Mouse (Mus musculus): ENCODE results near the gene Pkd1l3.

Pkd1l3 gene

GRCm38 (mm10) chr8:109635146-109635545, 20.8 kb downstream of the Pkd1l3 start:
- DNase-seq = no peak

- DNase-seq = no peak
These were observed 24.5 kb downstream of the Pkd1l3 start for GRCm38 (mm10) chr8:109638851-109639250.

GRCm38 (mm10) chr8:109640410-109640809, 26.1 kb downstream of the Pkd1l3 start:
- DNase-seq = no peak

GRCm38 (mm10) chr8:109641236-109641635, 26.9 kb downstream of the Pkd1l3 start:
- no peak for DNase-seq

GRCm38 (mm10) chr8:109647331-109647730, 33.0 kb downstream of the Pkd1l3 start:
- no peak for DNase-seq

GRCm38 (mm10) chr8:109648469-109648868, 34.2 kb downstream of the Pkd1l3 start:
- DNase-seq = no peak

GRCm38 (mm10) chr8:109650801-109651200, 36.5 kb downstream of the Pkd1l3 start:
- no peak for DNase-seq

- DNase-seq = no peak
These were observed 42.5 kb downstream of the Pkd1l3 start for GRCm38 (mm10) chr8:109656860-109657259.

- no peak for DNase-seq
These were observed 48.0 kb downstream of the Pkd1l3 start for GRCm38 (mm10) chr8:109662328-109662727.

GRCm38 (mm10) chr8:109666616-109667015, 52.3 kb downstream of the Pkd1l3 start:
- DNase-seq = no peak

- DNase-seq = no peak
These were observed 58.3 kb downstream of the Pkd1l3 start for GRCm38 (mm10) chr8:109672656-109673055.

- peak; percentile 25 for DNase-seq
These were observed 59.3 kb downstream of the Pkd1l3 start for GRCm38 (mm10) chr8:109673596-109673995.

- DNase-seq = no peak
These were observed 61.8 kb downstream of the Pkd1l3 start for GRCm38 (mm10) chr8:109675896-109676643.

GRCm38 (mm10) chr8:109681535-109681934, 67.2 kb downstream of the Pkd1l3 start:
- DNase-seq = no peak

GRCm38 (mm10) chr8:109682120-109682519, 67.8 kb downstream of the Pkd1l3 start:
- peak; percentile 47 for DNase-seq

- no peak for DNase-seq
These were observed 72.9 kb downstream of the Pkd1l3 start for GRCm38 (mm10) chr8:109687248-109687647.

- no peak for DNase-seq
These were observed 77.5 kb downstream of the Pkd1l3 start for GRCm38 (mm10) chr8:109691769-109692168.

- DNase-seq = peak; percentile 45
These were observed 78.3 kb downstream of the Pkd1l3 start for GRCm38 (mm10) chr8:109692443-109693145.

GRCm38 (mm10) chr8:109693146-109693900, 79.0 kb downstream of the Pkd1l3 start, which contains the start of gene Ist1:
Gene Ist1 (minus strand): TSS chr8:109693260.
- peak; percentile 99 for DNase-seq

- DNase-seq = no peak
These were observed 79.8 kb downstream of the Pkd1l3 start for GRCm38 (mm10) chr8:109694154-109694553.

GRCm38 (mm10) chr8:109697754-109698153, 83.4 kb downstream of the Pkd1l3 start:
- DNase-seq = no peak

- no peak for DNase-seq
These were observed 84.2 kb downstream of the Pkd1l3 start for GRCm38 (mm10) chr8:109698477-109698876.

GRCm38 (mm10) chr8:109704565-109705319, 90.4 kb downstream of the Pkd1l3 start:
- DNase-seq = peak; percentile 70
